ENCODE assay signal across 24 mouse cellular contexts in genomic region chr13:43549870-43550269, GRCm38 (mm10). TPM values are rescaled to one million over a fixed set of nuclear protein-coding genes. Genes with fewer than 3 reads are reported as not detected.
DNase-seq lines count a peak whose midpoint lies in the region; ATAC-seq lines count a peak whose summit lies in the region.
"Had no signal": no experiment of that assay in that cellular context is flagged by ENCODE, and none has a peak within 500 bp of the region (broad histone marks: within the 10 kb centered on the region; RNA-seq: fewer than 3 reads in every experiment).

No protein-coding gene starts in this region.

- peak; percentile 67 for ATAC-seq in CD4-positive, CD25-positive, alpha-beta regulatory T cell, adult 4 months
- ATAC-seq in granulocyte monocyte progenitor cell, adult 5-6 weeks (replicated peaks; ENCODE audit: poor library complexity, severe bottlenecking): peak; percentile 69
- no peak for ATAC-seq in hindbrain, embryonic 14.5 days (ENCODE audit: low FRiP score)
- ATAC-seq: forebrain, embryonic 16.5 days; hindbrain, embryonic 16.5 days; liver, embryonic 12.5 days; midbrain, embryonic 13.5 days had no signal

- H3K9me3 ChIP-seq in hindbrain, embryonic 14.5 days (ENCODE audit: control insufficient read depth, low read length): peaks cover 6% of the 10 kb centered on the region; the same call in 1 of the 2 replicates
- H3K9me3 ChIP-seq: embryonic facial prominence, embryonic 12.5 days; heart, embryonic 13.5 days; liver, embryonic 12.5 days; midbrain, embryonic 13.5 days; neural tube, embryonic 13.5 days had no signal

- no peaks in the 10 kb centered on the region for H3K27me3 ChIP-seq in splenic B cell, adult 2 months (ENCODE audit: control insufficient read depth, insufficient read depth, low read length, poor library complexity, severe bottlenecking)
- no peaks in the 10 kb centered on the region for H3K27me3 ChIP-seq in hindbrain, embryonic 14.5 days (ENCODE audit: control insufficient read depth, insufficient read depth, low read length)
- H3K27me3 ChIP-seq: embryonic facial prominence, embryonic 12.5 days; heart, embryonic 13.5 days; liver, embryonic 12.5 days; midbrain, embryonic 13.5 days; neural tube, embryonic 13.5 days had no signal

- H3K9ac ChIP-seq in hindbrain, embryonic 14.5 days: no peak overlapping the region
- H3K9ac ChIP-seq: embryonic facial prominence, embryonic 12.5 days; heart, embryonic 13.5 days; liver, embryonic 12.5 days; lung, embryonic 14.5 days; midbrain, embryonic 13.5 days; neural tube, embryonic 13.5 days had no signal

- H3K36me3 ChIP-seq in splenic B cell, adult 2 months (ENCODE audit: control insufficient read depth, insufficient read depth, low read length, poor library complexity, severe bottlenecking): peaks cover 2% of the 10 kb centered on the region
- peaks cover 46% of the 10 kb centered on the region for H3K36me3 ChIP-seq in hindbrain, embryonic 14.5 days (replicated peaks; ENCODE audit: control insufficient read depth, insufficient read depth)

- H3K4me1 ChIP-seq in hindbrain, embryonic 14.5 days (replicated peaks; ENCODE audit: control insufficient read depth, insufficient read depth, low read length): no peaks in the 10 kb centered on the region
- H3K4me1 ChIP-seq: embryonic facial prominence, embryonic 12.5 days; heart, embryonic 13.5 days; liver, embryonic 12.5 days; midbrain, embryonic 13.5 days; neural tube, embryonic 13.5 days had no signal

- H3K4me3 ChIP-seq in hindbrain, embryonic 14.5 days (replicated peaks; ENCODE audit: low read length): no peak overlapping the region
- H3K4me3 ChIP-seq: embryonic facial prominence, embryonic 12.5 days; heart, embryonic 13.5 days; left cerebral cortex, adult 2 months; liver, embryonic 12.5 days; midbrain, embryonic 13.5 days; neural tube, embryonic 13.5 days had no signal

- peak; percentile 47 for DNase-seq in thymus, postnatal 0 days (ENCODE audit: low spot score)
- DNase-seq in thymus, postnatal 10 days (ENCODE audit: low spot score in 2 of 2): no peak
- peak; percentile 29 for DNase-seq in splenic B cell, adult 2 months (ENCODE audit: low read depth, low spot score)
- DNase-seq in hindbrain, embryonic 14.5 days (ENCODE audit: low spot score): no peak
- no peak for DNase-seq in spleen, postnatal 14 days (ENCODE audit: low spot score in 2 of 2)
- DNase-seq: adrenal gland, adult 2 months; cerebellum, adult 9-10 months; kidney, adult 11 months; kidney, postnatal 14 days; lung, embryonic 14.5 days; lung, postnatal 36 days; right cerebral cortex, postnatal 14 days; spleen, adult 18-20 months; thymus, postnatal 36 days had no signal

- WGBS in hindbrain, embryonic 14.5 days: 95% methylated on average over 7 of the region's 7 CpGs

- no peak overlapping the region for H3K4me2 ChIP-seq in hindbrain, embryonic 14.5 days (replicated peaks)
- H3K4me2 ChIP-seq: embryonic facial prominence, embryonic 12.5 days; heart, embryonic 13.5 days; liver, embryonic 12.5 days; lung, embryonic 14.5 days; midbrain, embryonic 13.5 days; neural tube, embryonic 13.5 days had no signal

- no peak overlapping the region for H3K27ac ChIP-seq in hindbrain, embryonic 14.5 days
- H3K27ac ChIP-seq: embryonic facial prominence, embryonic 12.5 days; heart, embryonic 13.5 days; left cerebral cortex, adult 2 months; liver, embryonic 12.5 days; midbrain, embryonic 13.5 days; neural tube, embryonic 13.5 days had no signal

RNA-seq across cellular contexts. Expression of gene Mcur1, which starts 10.1 kb away (rescaled TPM):
- polyA plus RNA-seq in thymus, postnatal 0 days (2015; fragmentation: Nextera tagmentation; extraction: Ambion mirVana): 11.9 and 12.7 TPM in 2 replicates
- 10 to 100 TPM; 15.1 to 17.6 TPM for polyA plus RNA-seq in CD4-positive, CD25-positive, alpha-beta regulatory T cell, adult 4 months (2017; shearing (Covaris generic))
- 17.1 and 19.3 TPM in 2 replicates for total RNA-seq in granulocyte monocyte progenitor cell, adult 5-6 weeks (2014; fragmentation: Nextera tagmentation)
- total RNA-seq in granulocyte monocyte progenitor cell, adult 5-6 weeks (2017): 12.4 TPM in 2 replicates
- 8.6 and 9.5 TPM in 2 replicates for polyA plus RNA-seq in hindbrain, embryonic 14.5 days (2014; fragmentation: Nextera tagmentation; extraction: Ambion mirVana)

Comparison
In these comparisons a context has a peak if more than half of its experiments do, and no peak if none do; other contexts are left out.
1. DNase-seq: peak in thymus, postnatal 0 days (single experiment) and splenic B cell, adult 2 months (single experiment); none in thymus, postnatal 10 days (0 of 2), hindbrain, embryonic 14.5 days (single experiment) and spleen, postnatal 14 days (0 of 2).